Mouse (Mus musculus) embryonic facial prominence, embryonic 14.5 days (tissue): Measurements from ENCODE around the gene Siglecg. TPM values are rescaled to one million over a fixed set of nuclear protein-coding genes. Genes with fewer than 3 reads are reported as not detected.

Experiments
- ATAC-seq: fragments of 200-750 bp; cut with Nextera tagmentation; 2 replicates; pipeline ENCODE4 v1.8.0; 2017; ENCODE audit warnings: low read depth, moderate number of reproducible peaks, moderate TSS enrichment
- DNase-seq: peaks from one replicate; pipeline ENCODE4 v3.0.0-alpha.2; 2015; ENCODE audit warnings: low spot score
- H3K27ac ChIP-seq: fragments of 300-500 bp; sonication (generic); replicated peaks from 2 replicates; pipeline ENCODE4 v1.5.1; 2014; ENCODE audit warnings: low read depth, mild to moderate bottlenecking, low read length, moderate library complexity
- H3K27me3 ChIP-seq: fragments of 300-500 bp; sonication (generic); replicated peaks from 2 replicates; pipeline ENCODE4 v1.6.1; 2014; ENCODE audit warnings: low read length; ENCODE audit not compliant: control insufficient read depth, insufficient read depth
- H3K36me3 ChIP-seq: fragments of 300-500 bp; sonication (generic); 2 replicates; pipeline ENCODE4 v1.6.1; 2014; ENCODE audit warnings: low read length, mixed read lengths; ENCODE audit not compliant: control insufficient read depth, insufficient read depth
- H3K4me1 ChIP-seq: fragments of 300-500 bp; sonication (generic); 2 replicates; pipeline ENCODE4 v1.6.1; 2014; ENCODE audit warnings: antibody characterized with exemption, low read length; ENCODE audit not compliant: control insufficient read depth, insufficient read depth
- H3K4me2 ChIP-seq: fragments of 300-500 bp; sonication (generic); 2 replicates; pipeline ENCODE4 v1.6.1; 2014; ENCODE audit warnings: low read depth, mild to moderate bottlenecking, low read length, moderate library complexity, mixed read lengths
- H3K4me3 ChIP-seq: fragments of 300-500 bp; sonication (generic); 2 replicates; pipeline ENCODE4 v1.5.1; 2014; ENCODE audit warnings: low read depth, mild to moderate bottlenecking, low read length
- H3K9ac ChIP-seq: fragments of 300-500 bp; sonication (generic); 2 replicates; pipeline ENCODE4 v1.6.1; 2014; ENCODE audit warnings: low read depth, mild to moderate bottlenecking, low read length, moderate library complexity, mixed read lengths
- H3K9me3 ChIP-seq: fragments of 300-500 bp; sonication (generic); 2 replicates; pipeline ENCODE4 v1.6.1; 2016; ENCODE audit warnings: low read length; ENCODE audit not compliant: control insufficient read depth
- WGBS: fragments of 180-500 bp; shearing (Covaris S2); extraction: QIAGEN DNeasy Blood & Tissue Kit; methylation state at CpG from one replicate; pipeline ENCODE4 v1.1.7; 2014; 5-methylcytosine and 5-hydroxymethylcytosine counted together
- polyA plus RNA-seq: library from polyadenylated mRNA; unstranded; fragments of >200 nt; fragmentation: Nextera tagmentation; extraction: Ambion mirVana; gene quantifications from 2 replicates; pipeline ENCODE4 v1.2.1, GENCODE M21; 2014

Siglecg gene
- 0.17 and 0.66 TPM in 2 replicates for polyA plus RNA-seq

GRCm38 (mm10) chr7:43408131-43408553, at the start of gene Siglecg:
Gene Siglecg, plus strand, starts transcription at chr7:43408204.
- H3K9me3 ChIP-seq: no peaks in the 10 kb centered on the region
- no peak within 1 kb of the TSS for H3K9ac ChIP-seq
- no peak within 1 kb of the TSS for H3K27ac ChIP-seq
- H3K4me3 ChIP-seq: no peak within 1 kb of the TSS
- ATAC-seq (no peak), DNase-seq (no peak)
- H3K4me1 ChIP-seq: no peaks in the 10 kb centered on the region
- 82% methylated on average over 4 of the region's 4 CpGs for WGBS
- no peak within 1 kb of the TSS for H3K4me2 ChIP-seq
- no peaks in the 10 kb centered on the region for H3K27me3 ChIP-seq
- H3K36me3 ChIP-seq: no peaks in the 10 kb centered on the region

GRCm38 (mm10) chr7:43358556-43358955, 49.4 kb upstream of the Siglecg start:
- Histone ChIP-seq H3K9ac (no peak overlapping the region), H3K4me3 (no peak overlapping the region), H3K4me1 (no peaks in the 10 kb centered on the region), H3K27ac (no peak overlapping the region), H3K4me2 (no peak overlapping the region), H3K9me3 (no peaks in the 10 kb centered on the region), H3K36me3 (no peaks in the 10 kb centered on the region), H3K27me3 (no peaks in the 10 kb centered on the region)
- DNase-seq (no peak), ATAC-seq (no peak)
- WGBS: 89% methylated on average over 3 of the region's 3 CpGs

GRCm38 (mm10) chr7:43361442-43361841, 46.6 kb upstream of the Siglecg start:
- 79% methylated on average over 1 of the region's 1 CpGs for WGBS
- DNase-seq (no peak), ATAC-seq (no peak)
- Histone ChIP-seq H3K9me3 (no peaks in the 10 kb centered on the region), H3K9ac (no peak overlapping the region), H3K4me2 (no peak overlapping the region), H3K36me3 (no peaks in the 10 kb centered on the region), H3K4me3 (no peak overlapping the region), H3K4me1 (no peaks in the 10 kb centered on the region), H3K27me3 (no peaks in the 10 kb centered on the region), H3K27ac (no peak overlapping the region)

- ATAC-seq: no peak
- DNase-seq: no peak
- WGBS: 65% methylated on average over 4 of the region's 4 CpGs
These were observed 46.0 kb upstream of the Siglecg start for GRCm38 (mm10) chr7:43362021-43362420.

GRCm38 (mm10) chr7:43378226-43378625, 29.8 kb upstream of the Siglecg start:
- 17% methylated on average over 5 of the region's 5 CpGs for WGBS
- H3K4me1 ChIP-seq: no peaks in the 10 kb centered on the region
- DNase-seq (peak; percentile 57), ATAC-seq (no peak)
- H3K27me3 ChIP-seq: no peaks in the 10 kb centered on the region
- H3K36me3 ChIP-seq: no peaks in the 10 kb centered on the region
- no peaks in the 10 kb centered on the region for H3K9me3 ChIP-seq
- no peak overlapping the region for H3K27ac ChIP-seq
- no peak overlapping the region for H3K4me2 ChIP-seq
- no peak overlapping the region for H3K9ac ChIP-seq
- H3K4me3 ChIP-seq: no peak overlapping the region

More at GRCm38 (mm10) chr7:43362021-43362420, 46.0 kb upstream of the Siglecg start:
- Histone ChIP-seq H3K4me1 (no peaks in the 10 kb centered on the region), H3K36me3 (no peaks in the 10 kb centered on the region), H3K27me3 (no peaks in the 10 kb centered on the region), H3K4me3 (no peak overlapping the region), H3K27ac (no peak overlapping the region), H3K9ac (no peak overlapping the region), H3K9me3 (no peaks in the 10 kb centered on the region), H3K4me2 (no peak overlapping the region)

- Histone ChIP-seq H3K36me3 (no peaks in the 10 kb centered on the region), H3K9ac (no peak overlapping the region), H3K27ac (no peak overlapping the region), H3K27me3 (no peaks in the 10 kb centered on the region), H3K4me3 (no peak overlapping the region), H3K4me1 (no peaks in the 10 kb centered on the region), H3K4me2 (no peak overlapping the region), H3K9me3 (peaks cover 4% of the 10 kb centered on the region; the same call in 1 of the 2 replicates)
- 74% methylated on average over 8 of the region's 8 CpGs for WGBS
- ATAC-seq: no peak
- DNase-seq: no peak
These were observed 15.5 kb upstream of the Siglecg start for GRCm38 (mm10) chr7:43392349-43393121.

- H3K9ac ChIP-seq: no peak overlapping the region
- DNase-seq: no peak
- H3K4me1 ChIP-seq: no peaks in the 10 kb centered on the region
- no peaks in the 10 kb centered on the region for H3K9me3 ChIP-seq
- ATAC-seq: no peak
- H3K27ac ChIP-seq: no peak overlapping the region
- H3K4me2 ChIP-seq: no peak overlapping the region
- WGBS: 87% methylated on average over 2 of the region's 2 CpGs
- no peaks in the 10 kb centered on the region for H3K36me3 ChIP-seq
- H3K4me3 ChIP-seq: no peak overlapping the region
- H3K27me3 ChIP-seq: no peaks in the 10 kb centered on the region
These were observed 8.5 kb upstream of the Siglecg start for GRCm38 (mm10) chr7:43399501-43399900.

- no peaks in the 10 kb centered on the region for H3K9me3 ChIP-seq
- DNase-seq (no peak), ATAC-seq (no peak)
- no peak overlapping the region for H3K9ac ChIP-seq
- no peaks in the 10 kb centered on the region for H3K27me3 ChIP-seq
- H3K4me3 ChIP-seq: no peak overlapping the region
- H3K27ac ChIP-seq: no peak overlapping the region
- no peaks in the 10 kb centered on the region for H3K4me1 ChIP-seq
- no peak overlapping the region for H3K4me2 ChIP-seq
- H3K36me3 ChIP-seq: no peaks in the 10 kb centered on the region
- 36% methylated on average over 2 of the region's 2 CpGs for WGBS
These were observed 5.3 kb upstream of the Siglecg start for GRCm38 (mm10) chr7:43402718-43403117.

- H3K36me3 ChIP-seq: no peaks in the 10 kb centered on the region
- ATAC-seq (no peak), DNase-seq (no peak)
- H3K4me1 ChIP-seq: no peaks in the 10 kb centered on the region
- no peak overlapping the region for H3K9ac ChIP-seq
- no peak overlapping the region for H3K4me2 ChIP-seq
- H3K27ac ChIP-seq: no peak overlapping the region
- H3K9me3 ChIP-seq: no peaks in the 10 kb centered on the region
- no peak overlapping the region for H3K4me3 ChIP-seq
- H3K27me3 ChIP-seq: no peaks in the 10 kb centered on the region
- WGBS: 80% methylated on average over 3 of the region's 3 CpGs
These were observed 431 bp upstream of the Siglecg start for GRCm38 (mm10) chr7:43407573-43407972.
